Mouse (Mus musculus) kidney, adult 18-20 months (tissue): ENCODE measurements around the gene Rpl5.

Experiments
- DNase-seq: peaks from one replicate; pipeline ENCODE4 v3.0.0; 2021

Gene Rpl5

GRCm38 (mm10) chr5:107901014-107901615 is 813 bp downstream of the Rpl5 start:
- no peak for DNase-seq

- no peak for DNase-seq
Observed at GRCm38 (mm10) chr5:107904325-107904724, 4.0 kb downstream of the Rpl5 start.

GRCm38 (mm10) chr5:107908514-107909110 is 8.3 kb downstream of the Rpl5 start:
- no peak for DNase-seq

GRCm38 (mm10) chr5:107909668-107910067 is 9.4 kb downstream of the Rpl5 start:
- no peak for DNase-seq

- DNase-seq: no peak
Observed at GRCm38 (mm10) chr5:107910084-107910616, 9.8 kb downstream of the Rpl5 start.

GRCm38 (mm10) chr5:107911012-107911411 is 10.7 kb downstream of the Rpl5 start:
- no peak for DNase-seq

GRCm38 (mm10) chr5:107915280-107915679 is 15.0 kb downstream of the Rpl5 start:
- no peak for DNase-seq

GRCm38 (mm10) chr5:107921400-107922252 is 21.3 kb downstream of the Rpl5 start:
- DNase-seq: no peak

- no peak for DNase-seq
Observed at GRCm38 (mm10) chr5:107922836-107923235, 22.5 kb downstream of the Rpl5 start.

- peak; percentile 32 for DNase-seq
Observed at GRCm38 (mm10) chr5:107924564-107924963, 24.3 kb downstream of the Rpl5 start.

GRCm38 (mm10) chr5:107926550-107927249 is 26.4 kb downstream of the Rpl5 start:
- DNase-seq: no peak

- DNase-seq: no peak
Observed at GRCm38 (mm10) chr5:107932556-107932955, 32.3 kb downstream of the Rpl5 start.

- DNase-seq: no peak
Observed at GRCm38 (mm10) chr5:107933202-107933974, 33.1 kb downstream of the Rpl5 start.

- DNase-seq: peak; percentile 1
Observed at GRCm38 (mm10) chr5:107934770-107935543, 34.7 kb downstream of the Rpl5 start.

GRCm38 (mm10) chr5:107936625-107937389 is 36.5 kb downstream of the Rpl5 start:
- peak; percentile 1 for DNase-seq

GRCm38 (mm10) chr5:107938483-107938882 is 38.2 kb downstream of the Rpl5 start:
- peak; percentile 0 for DNase-seq

- DNase-seq: no peak
Observed at GRCm38 (mm10) chr5:107938886-107939285, 38.6 kb downstream of the Rpl5 start.

GRCm38 (mm10) chr5:107939701-107940100 is 39.4 kb downstream of the Rpl5 start:
- peak; percentile 33 for DNase-seq

GRCm38 (mm10) chr5:107941222-107941621 is 40.9 kb downstream of the Rpl5 start:
- peak; percentile 49 for DNase-seq

GRCm38 (mm10) chr5:107942941-107943340 is 42.6 kb downstream of the Rpl5 start:
- peak; percentile 1 for DNase-seq

GRCm38 (mm10) chr5:107943526-107943925 is 43.2 kb downstream of the Rpl5 start:
- peak; percentile 3 for DNase-seq
